ENCODE assay signal across 9 mouse cellular contexts in genomic region chr7:113311784-113312183, GRCm38 (mm10). TPM values are rescaled to one million over a fixed set of nuclear protein-coding genes. Genes with fewer than 3 reads are reported as not detected.
DNase-seq lines count a peak whose midpoint lies in the region; ATAC-seq and TF ChIP-seq lines count a peak whose summit lies in the region.
"Had no signal": no experiment of that assay in that cellular context is flagged by ENCODE, and none has a peak within 500 bp of the region (broad histone marks: within the 10 kb centered on the region; RNA-seq: fewer than 3 reads in every experiment).

No protein-coding gene starts in this region.

- no peak for TF ChIP-seq POLR2A in lung, adult 2 months (IDR thresholded peaks at IDR 0.05; ENCODE audit: borderline replicate concordance, extremely low read depth, low read depth, low read length)

- no peak overlapping the region for H3K4me2 ChIP-seq in forebrain, embryonic 14.5 days (ENCODE audit: low read length)
- H3K4me2 ChIP-seq: limb, embryonic 13.5 days had no signal

- no peaks in the 10 kb centered on the region for H3K27me3 ChIP-seq in forebrain, embryonic 14.5 days (replicated peaks; ENCODE audit: control insufficient read depth, insufficient read depth, low read length)
- H3K27me3 ChIP-seq: limb, embryonic 13.5 days had no signal

- H3K4me3 ChIP-seq in forebrain, embryonic 14.5 days (ENCODE audit: low read depth, low read length): no peak overlapping the region
- H3K4me3 ChIP-seq in lung, adult 2 months (replicated peaks; ENCODE audit: extremely low read depth, low read depth, low read length): no peak overlapping the region
- H3K4me3 ChIP-seq: limb, embryonic 13.5 days had no signal

- TF ChIP-seq CTCF in lung, adult 2 months (IDR thresholded peaks at IDR 0.05; ENCODE audit: insufficient read depth, low read length): no peak

- H3K4me1 ChIP-seq in forebrain, embryonic 14.5 days (ENCODE audit: control insufficient read depth, insufficient read depth, low read length): no peaks in the 10 kb centered on the region
- no peaks in the 10 kb centered on the region for H3K4me1 ChIP-seq in lung, adult 2 months (ENCODE audit: control insufficient read depth, insufficient read depth, low read length)

- H3K9me3 ChIP-seq in forebrain, embryonic 14.5 days (replicated peaks; ENCODE audit: control insufficient read depth, low read length): no peaks in the 10 kb centered on the region
- H3K9me3 ChIP-seq: limb, embryonic 13.5 days had no signal

- DNase-seq in heart, adult 18-20 months: peak; percentile 43 to 80
- DNase-seq in heart, adult 11 months: no peak
- peak; percentile 52 for DNase-seq in ES-CJ7 (ENCODE audit: low read depth, low spot score)
- peak; percentile 54 for DNase-seq in cerebellum, adult 11 months
- DNase-seq in forebrain, embryonic 14.5 days (ENCODE audit: low spot score): peak; percentile 85
- peak; percentile 45 to 68 for DNase-seq in kidney, postnatal 25 days
- DNase-seq in lung, adult 2 months: peak; percentile 50
- DNase-seq in retina, postnatal 1 day: peak; percentile 78

- peaks cover 5% of the 10 kb centered on the region; the same call in 1 of the 2 replicates for H3K36me3 ChIP-seq in forebrain, embryonic 14.5 days (ENCODE audit: control insufficient read depth, insufficient read depth, low read length)

- no peak overlapping the region for H3K27ac ChIP-seq in forebrain, embryonic 14.5 days (ENCODE audit: low read depth, low read length)
- H3K27ac ChIP-seq: limb, embryonic 13.5 days had no signal

- no peak overlapping the region for H3K9ac ChIP-seq in forebrain, embryonic 14.5 days (ENCODE audit: low read length)
- H3K9ac ChIP-seq: limb, embryonic 13.5 days had no signal

- ATAC-seq in forebrain, embryonic 14.5 days: peak; percentile 61; the same call in 1 of the 2 replicates

- WGBS in forebrain, embryonic 14.5 days: 16% methylated on average over 2 of the region's 2 CpGs
- 18% methylated on average over 2 of the region's 2 CpGs for WGBS in lung, adult 2 months

RNA-seq across cellular contexts. Expression of gene Btbd10, which starts 57.4 kb away (rescaled TPM):
- 10 to 100 TPM; 10.3 to 11.9 TPM for total RNA-seq in heart, adult 18-20 months (2021)
- polyA plus RNA-seq in forebrain, embryonic 14.5 days (2014; fragmentation: Nextera tagmentation; extraction: Ambion mirVana): 65.6 and 79.1 TPM in 2 replicates
- polyA plus RNA-seq in lung, adult 2 months (2012; rRNA removed): 10.4 and 11.7 TPM in 2 replicates
